Mouse (Mus musculus) stomach, postnatal 0 days (tissue): ENCODE measurements around the gene Ccnl2.

Experiments
- CTCF ChIP-seq: IDR thresholded peaks from 2 replicates; pipeline ENCODE4 v1.5.1; 2016; ENCODE audit warnings: antibody characterized with exemption, low read depth, mild to moderate bottlenecking, moderate library complexity
- EP300 ChIP-seq: optimal IDR thresholded peaks from 2 replicates; pipeline ENCODE3; 2016; ENCODE audit warnings: antibody characterized with exemption

DNA sequence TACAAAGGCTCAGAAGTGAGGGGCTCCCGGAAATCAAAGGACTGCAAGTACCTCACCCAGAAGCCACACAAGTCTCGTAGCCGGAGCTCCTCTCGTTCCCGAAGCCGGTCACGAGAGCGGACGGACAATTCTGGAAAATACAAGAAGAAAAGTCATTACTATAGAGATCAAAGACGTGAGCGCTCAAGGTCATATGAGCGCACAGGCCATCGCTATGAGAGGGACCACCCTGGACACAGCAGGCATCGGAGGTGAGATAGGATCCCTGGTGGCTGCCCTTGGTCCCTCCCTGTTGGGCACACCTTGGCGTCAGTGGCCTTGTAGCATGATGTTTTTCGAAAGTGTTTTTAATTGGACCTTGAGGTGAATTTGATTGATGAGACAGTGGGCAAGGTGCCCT is 11.2 kb downstream of the Ccnl2 start:
- no peak for TF ChIP-seq CTCF
- TF ChIP-seq EP300, result no peak
